8 mouse cellular contexts compared by ENCODE assay signal in the genomic region with DNA sequence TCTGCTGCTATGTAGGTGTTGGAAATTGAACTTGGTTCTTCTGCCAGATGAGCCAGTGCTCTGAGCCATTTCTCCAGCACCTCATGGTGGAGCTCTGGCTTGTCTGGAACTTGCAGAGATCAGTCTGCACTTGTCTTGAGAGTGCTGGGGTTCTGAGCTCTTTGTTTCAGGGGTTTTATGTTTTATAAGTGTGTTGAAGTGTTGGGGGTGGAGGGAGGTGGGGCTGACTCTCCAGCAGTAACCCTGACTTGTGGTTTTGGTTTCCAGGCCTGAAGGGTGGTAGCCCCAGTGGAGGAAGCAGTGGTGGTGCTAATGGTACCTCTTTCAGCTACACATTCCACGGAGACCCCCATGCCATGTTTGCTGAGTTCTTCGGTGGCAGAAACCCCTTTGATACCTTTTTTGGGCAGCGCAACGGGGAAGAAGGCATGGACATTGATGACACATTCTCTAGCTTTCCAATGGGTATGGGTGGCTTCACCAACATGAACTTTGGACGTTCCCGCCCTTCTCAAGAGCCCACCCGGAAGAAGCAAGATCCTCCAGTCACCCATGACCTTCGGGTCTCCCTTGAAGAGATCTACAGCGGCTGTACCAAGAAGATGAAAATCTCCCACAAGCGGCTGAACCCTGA. TPM values are rescaled to one million over a fixed set of nuclear protein-coding genes. Genes with fewer than 3 reads are reported as not detected.
DNase-seq lines count a peak whose midpoint lies in the region; TF ChIP-seq lines count a peak whose summit lies in the region.

No protein-coding gene starts in this region.

- no peak overlapping the region for H3K27ac ChIP-seq in liver, adult 2 months (replicated peaks; ENCODE audit: insufficient read depth, low read depth, low read length)
- H3K27ac ChIP-seq in embryonic facial prominence, embryonic 10.5 days (replicated peaks), result no peak overlapping the region

- H3K9ac ChIP-seq in liver, adult 2 months (ENCODE audit: low read depth, low read length), result no peak overlapping the region

- no peak for TF ChIP-seq POLR2A in liver, adult 2 months (IDR thresholded peaks at IDR 0.05; ENCODE audit: extremely low read depth, insufficient read depth, low read length)

- peak; percentile 13 for DNase-seq in liver, adult 2 months (ENCODE audit: extremely low read depth, low read depth, low spot score)
- no peak for DNase-seq in liver
- DNase-seq in embryonic facial prominence, embryonic 10.5 days (ENCODE audit: low spot score), result no peak
- DNase-seq in induced T-regulatory cell, adult 2 months (ENCODE audit: low read depth), result peak; percentile 43
- peak; percentile 32 for DNase-seq in naive thymus-derived CD4-positive, alpha-beta T cell, adult 2 months (ENCODE audit: low read depth)
- DNase-seq in ovary, adult 18-20 months (ENCODE audit: low spot score), result no peak
- DNase-seq in cerebellum, postnatal 10 days, result no peak
- DNase-seq in cerebellum, adult 9-11 months, result no peak

- no peak for TF ChIP-seq CTCF in liver, adult 2 months (IDR thresholded peaks at IDR 0.05; ENCODE audit: low read depth, low read length)

- no peak overlapping the region for H3K4me3 ChIP-seq in liver, adult 2 months (ENCODE audit: insufficient read depth, low read depth, low read length)
- peak overlapping the region; percentile 86 for H3K4me3 ChIP-seq in embryonic facial prominence, embryonic 10.5 days

- 90% methylated on average over 10 of the region's 10 CpGs for WGBS in liver, adult 2 months
- WGBS in embryonic facial prominence, embryonic 10.5 days, result 95% methylated on average over 10 of the region's 10 CpGs

- no peaks in the 10 kb centered on the region for H3K9me3 ChIP-seq in embryonic facial prominence, embryonic 10.5 days

- no peaks in the 10 kb centered on the region for H3K27me3 ChIP-seq in liver, adult 2 months (ENCODE audit: control insufficient read depth, insufficient read depth, low read length)
- no peaks in the 10 kb centered on the region for H3K27me3 ChIP-seq in embryonic facial prominence, embryonic 10.5 days (replicated peaks; ENCODE audit: low read depth, poor library complexity, severe bottlenecking)

- H3K79me2 ChIP-seq in liver, adult 2 months (ENCODE audit: control insufficient read depth, insufficient read depth, low read length), result peaks cover 8% of the 10 kb centered on the region; the same call in 1 of the 2 replicates

- H3K4me1 ChIP-seq in liver, adult 2 months (ENCODE audit: control insufficient read depth, insufficient read depth, low read length), result peaks cover 13% of the 10 kb centered on the region
- H3K4me1 ChIP-seq in embryonic facial prominence, embryonic 10.5 days, result peaks cover 20% of the 10 kb centered on the region

- H3K36me3 ChIP-seq in liver, adult 2 months (ENCODE audit: control insufficient read depth, insufficient read depth, low read length), result peaks cover 21% of the 10 kb centered on the region
- peaks cover 53% of the 10 kb centered on the region for H3K36me3 ChIP-seq in embryonic facial prominence, embryonic 10.5 days (replicated peaks)

RNA-seq across cellular contexts. Expression of a gene that starts 1.7 kb away (rescaled TPM):
- total RNA-seq in liver, adult 2 months (2014; rRNA removed), result 8.3 and 12.4 TPM in 2 replicates
- polyA plus RNA-seq in liver, adult 2 months (2012; rRNA removed), result 17.0 and 18.2 TPM in 2 replicates
- polyA plus RNA-seq in embryonic facial prominence, embryonic 10.5 days (2016; fragmentation: Nextera tagmentation; extraction: Ambion mirVana), result 78.3 and 84.7 TPM in 2 replicates

RNA-seq across cellular contexts. Expression of a gene that starts 1.9 kb away (rescaled TPM):
- 108 and 130 TPM in 2 replicates for total RNA-seq in liver, adult 2 months (2014; rRNA removed)
- 647 and 677 TPM in 2 replicates for polyA plus RNA-seq in liver, adult 2 months (2012; rRNA removed)
- polyA plus RNA-seq in embryonic facial prominence, embryonic 10.5 days (2016; fragmentation: Nextera tagmentation; extraction: Ambion mirVana), result 667 and 713 TPM in 2 replicates

RNA-seq across cellular contexts. Expression of a gene that starts 42.8 kb away (rescaled TPM):
- 12.6 and 14.6 TPM in 2 replicates for total RNA-seq in liver, adult 2 months (2014; rRNA removed)
- 14.5 and 15.7 TPM in 2 replicates for polyA plus RNA-seq in liver, adult 2 months (2012; rRNA removed)
- 208 and 209 TPM in 2 replicates for polyA plus RNA-seq in embryonic facial prominence, embryonic 10.5 days (2016; fragmentation: Nextera tagmentation; extraction: Ambion mirVana)

RNA-seq across cellular contexts. Expression of a gene that starts 43.2 kb away (rescaled TPM):
- 190 and 193 TPM in 2 replicates for total RNA-seq in liver, adult 2 months (2014; rRNA removed)
- 297 and 359 TPM in 2 replicates for polyA plus RNA-seq in liver, adult 2 months (2012; rRNA removed)
- 320 and 348 TPM in 2 replicates for polyA plus RNA-seq in embryonic facial prominence, embryonic 10.5 days (2016; fragmentation: Nextera tagmentation; extraction: Ambion mirVana)

RNA-seq across cellular contexts. Expression of a gene that starts 56.8 kb away (rescaled TPM):
- total RNA-seq in liver, adult 2 months (2014; rRNA removed), result under 0.01 and 0.20 TPM in 2 replicates
- 0.11 and 0.20 TPM in 2 replicates for polyA plus RNA-seq in liver, adult 2 months (2012; rRNA removed)
- polyA plus RNA-seq in embryonic facial prominence, embryonic 10.5 days (2016; fragmentation: Nextera tagmentation; extraction: Ambion mirVana), result 0.36 and 0.41 TPM in 2 replicates

Comparison
In these comparisons a context has a peak if more than half of its experiments do, and no peak if none do; other contexts are left out.
1. DNase-seq: peak in liver, adult 2 months (single experiment), induced T-regulatory cell, adult 2 months (single experiment) and naive thymus-derived CD4-positive, alpha-beta T cell, adult 2 months (single experiment); none in liver (single experiment), embryonic facial prominence, embryonic 10.5 days (single experiment), ovary, adult 18-20 months (single experiment), cerebellum, postnatal 10 days (0 of 2) and cerebellum, adult 9-11 months (single experiment).
2. RNA of a gene that starts 42.8 kb away (polyA plus RNA-seq): 208 to 209 TPM in embryonic facial prominence, embryonic 10.5 days; 14.5 to 15.7 TPM in liver, adult 2 months; every median in the first group is over 10 times any median in the second.